Mouse (Mus musculus) C2C12 (cell line): ENCODE measurements around the gene Dcdc2c.

Experiments
- CEBPB ChIP-seq: IDR thresholded peaks from one replicate; pipeline ENCODE4 v1.6.1; 2011; ENCODE audit warnings: low read depth, mild to moderate bottlenecking, control low read depth, moderate library complexity
- CTCF ChIP-seq: IDR thresholded peaks from one replicate; pipeline ENCODE4 v1.5.1; 2011; ENCODE audit not compliant: control insufficient read depth, insufficient read depth, insufficient read length
- FOSL1 ChIP-seq: IDR thresholded peaks from one replicate; pipeline ENCODE4 v1.8.0; 2011; ENCODE audit warnings: mild to moderate bottlenecking, low read length; ENCODE audit not compliant: poor library complexity, insufficient read depth, severe bottlenecking
- MAX ChIP-seq: IDR thresholded peaks from one replicate; pipeline ENCODE4 v1.6.1; 2011; ENCODE audit warnings: mild to moderate bottlenecking, control low read depth
- MYOD1 ChIP-seq: IDR thresholded peaks from one replicate; pipeline ENCODE4 v1.6.1; 2011; ENCODE audit warnings: low read depth; ENCODE audit not compliant: control insufficient read depth, insufficient read length
- MYOG ChIP-seq: IDR thresholded peaks from one replicate; pipeline ENCODE4 v1.6.1; 2011; ENCODE audit not compliant: control insufficient read depth, insufficient read length; ENCODE audit errors: extremely low read depth
- USF1 ChIP-seq: IDR thresholded peaks from one replicate; pipeline ENCODE4 v1.6.1; 2011; ENCODE audit warnings: low read depth, mild to moderate bottlenecking, control low read depth, moderate library complexity

GRCm38 (mm10) chr12:28572241-28572640 lies 20.0 kb upstream of the Dcdc2c start:
- TF ChIP-seq CTCF (no peak), MAX (no peak), MYOG (no peak), USF1 (no peak), MYOD1 (no peak), CEBPB (no peak), FOSL1 (no peak)
